Mouse (Mus musculus) embryonic fibroblast, embryonic 13.5 days (primary cell): ENCODE data around the gene Csf1. TPM values are rescaled to one million over a fixed set of nuclear protein-coding genes. Genes with fewer than 3 reads are reported as not detected.

Experiments used
- H3K27ac ChIP-seq: 2 replicates; pipeline ENCODE4 v1.5.1; 2012; ENCODE audit warnings: low read length, control low read depth, inconsistent platforms; ENCODE audit not compliant: insufficient read depth
- H3K4me1 ChIP-seq: 2 replicates; pipeline ENCODE4 v1.6.1; 2011; ENCODE audit warnings: low read length; ENCODE audit not compliant: control insufficient read depth, insufficient read depth
- H3K4me3 ChIP-seq: 2 replicates; pipeline ENCODE4 v1.5.1; 2011; ENCODE audit warnings: mild to moderate bottlenecking, control low read depth, low read length; ENCODE audit not compliant: insufficient read depth
- CTCF ChIP-seq: IDR thresholded peaks from 2 replicates; pipeline ENCODE4 v1.5.1; 2011; ENCODE audit warnings: mild to moderate bottlenecking, control low read depth, low read length, moderate library complexity, borderline replicate concordance; ENCODE audit not compliant: insufficient read depth
- POLR2A ChIP-seq: IDR thresholded peaks from 2 replicates; pipeline ENCODE4 v1.6.1; 2011; ENCODE audit warnings: low read depth, mild to moderate bottlenecking, control low read depth, low read length, moderate library complexity
- polyA plus RNA-seq: library from polyadenylated mRNA; stranded (reverse); fragments of >200 nt; gene quantifications from 2 replicates; pipeline ENCODE4 v1.2.4, GENCODE M21; 2011; ENCODE audit warnings: low read depth; ENCODE audit not compliant: missing spikeins, insufficient read length

Csf1 gene
- polyA plus RNA-seq, 1 experiment, result 208 TPM

GRCm38 (mm10) chr3:107751607-107752006 is 8.7 kb downstream of the Csf1 start:
- Histone ChIP-seq H3K4me3 (no peak overlapping the region), H3K4me1 (peaks cover 15% of the 10 kb centered on the region), H3K27ac (no peak overlapping the region)
- TF ChIP-seq POLR2A (no peak), CTCF (no peak)

- Histone ChIP-seq H3K4me3 (no peak overlapping the region), H3K4me1 (peaks cover 11% of the 10 kb centered on the region), H3K27ac (no peak overlapping the region)
- no peak for TF ChIP-seq POLR2A
- no peak for TF ChIP-seq CTCF
Measured at GRCm38 (mm10) chr3:107750775-107751540, 9.3 kb downstream of the Csf1 start.

- Histone ChIP-seq H3K4me1 (peaks cover 10% of the 10 kb centered on the region; the same call in 1 of the 2 replicates), H3K4me3 (no peak overlapping the region), H3K27ac (no peak overlapping the region)
- TF ChIP-seq CTCF (no peak), POLR2A (no peak)
Measured at GRCm38 (mm10) chr3:107749446-107749845, 10.8 kb downstream of the Csf1 start.

- TF ChIP-seq CTCF (no peak), POLR2A (no peak)
- no peak overlapping the region for H3K27ac ChIP-seq
- H3K4me1 ChIP-seq, result peaks cover 10% of the 10 kb centered on the region
- H3K4me3 ChIP-seq, result no peak overlapping the region
Measured at GRCm38 (mm10) chr3:107748260-107748955, 11.9 kb downstream of the Csf1 start.

- Histone ChIP-seq H3K4me3 (no peak overlapping the region), H3K4me1 (peaks cover 21% of the 10 kb centered on the region), H3K27ac (no peak overlapping the region)
- TF ChIP-seq POLR2A, result no peak
- no peak for TF ChIP-seq CTCF
Measured at GRCm38 (mm10) chr3:107746026-107746425, 14.2 kb downstream of the Csf1 start.

- Histone ChIP-seq H3K4me3 (no peak overlapping the region), H3K4me1 (peaks cover 27% of the 10 kb centered on the region), H3K27ac (peak overlapping the region; percentile 87)
- TF ChIP-seq POLR2A, result no peak
Measured at GRCm38 (mm10) chr3:107743650-107744049, 16.6 kb downstream of the Csf1 start.

GRCm38 (mm10) chr3:107743107-107743506 is 17.2 kb downstream of the Csf1 start:
- Histone ChIP-seq H3K4me3 (no peak overlapping the region), H3K4me1 (peaks cover 27% of the 10 kb centered on the region), H3K27ac (peak overlapping the region; percentile 87)
- TF ChIP-seq CTCF (no peak), POLR2A (no peak)

GRCm38 (mm10) chr3:107742071-107742710 is 18.1 kb downstream of the Csf1 start:
- no peak overlapping the region for H3K4me3 ChIP-seq
- peak overlapping the region; percentile 87 for H3K27ac ChIP-seq
- H3K4me1 ChIP-seq, result peaks cover 32% of the 10 kb centered on the region
- TF ChIP-seq POLR2A, result no peak
- TF ChIP-seq CTCF, result no peak

- Histone ChIP-seq H3K4me1 (peaks cover 35% of the 10 kb centered on the region), H3K4me3 (no peak overlapping the region), H3K27ac (peak overlapping the region; percentile 87)
- TF ChIP-seq POLR2A, result no peak
- TF ChIP-seq CTCF, result no peak
Measured at GRCm38 (mm10) chr3:107741387-107741786, 18.9 kb downstream of the Csf1 start.

GRCm38 (mm10) chr3:107740578-107741207 is 19.6 kb downstream of the Csf1 start:
- peak overlapping the region; percentile 87 for H3K27ac ChIP-seq
- H3K4me3 ChIP-seq, result no peak overlapping the region
- peaks cover 35% of the 10 kb centered on the region for H3K4me1 ChIP-seq
- TF ChIP-seq POLR2A, result no peak
- TF ChIP-seq CTCF, result no peak
